Mouse (Mus musculus) heart, postnatal 36 days (tissue): ENCODE data around the gene Maml3. TPM values are rescaled to one million over a fixed set of nuclear protein-coding genes. Genes with fewer than 3 reads are reported as not detected.

Source experiments
- DNase-seq, 2 experiments: peaks; one replicate each; pipeline ENCODE4 v3.0.0; 2021 to 2022
- intact Hi-C: fragments of 180-260 bp; cut with DNase I; formaldehyde crosslinking; loops from one replicate; pipeline ENCODE4 v1.15.1; 2025
- total RNA-seq, 2 experiments: library from RNA; stranded (reverse); gene quantifications; 2 replicates each; pipeline ENCODE4 v1.2.3; 2021

Gene Maml3
- total RNA-seq, 2 experiments from 2014 or later = 1.8 to 5.0 TPM

GRCm38 (mm10) chr3:51925758-51926157, 179.1 kb downstream of the Maml3 start:
- intact Hi-C loops = loop anchor here (2.0 kb wide), 1 partner anchor 39 kb away; no protein-coding TSS in a partner anchor
- DNase-seq = no peak

GRCm38 (mm10) chr3:51924636-51925035, 180.2 kb downstream of the Maml3 start:
- intact Hi-C loops = loop anchor here (2.0 kb wide), 1 partner anchor 40 kb away; no protein-coding TSS in a partner anchor
- no peak for DNase-seq

- DNase-seq = no peak
- intact Hi-C loops = loop anchor here (2.0 kb wide), 1 partner anchor 41 kb away; no protein-coding TSS in a partner anchor
Observed at GRCm38 (mm10) chr3:51923800-51924199, 181.1 kb downstream of the Maml3 start.

GRCm38 (mm10) chr3:51916902-51917301, 188.0 kb downstream of the Maml3 start:
- intact Hi-C loops = loop anchor here (5.0 kb wide), 1 partner anchor 185 kb away; no protein-coding TSS in a partner anchor

GRCm38 (mm10) chr3:51916060-51916870, 188.6 kb downstream of the Maml3 start:
- intact Hi-C loops = loop anchor here (5.0 kb wide), 1 partner anchor 186 kb away; no protein-coding TSS in a partner anchor
- peak; percentile 51 to 61 for DNase-seq

More at GRCm38 (mm10) chr3:51916902-51917301, 188.0 kb downstream of the Maml3 start:
- no peak for DNase-seq

- no peak for DNase-seq
- intact Hi-C loops = loop anchor here (5.0 kb wide), 1 partner anchor 187 kb away; no protein-coding TSS in a partner anchor
Observed at GRCm38 (mm10) chr3:51915415-51915814, 189.5 kb downstream of the Maml3 start.

- intact Hi-C loops = loop anchor here (5.0 kb wide), 2 partner anchors 187 to 208 kb away; no protein-coding TSS in a partner anchor
- no peak for DNase-seq
Observed at GRCm38 (mm10) chr3:51914900-51915299, 190.0 kb downstream of the Maml3 start.

- intact Hi-C loops = loop anchor here (5.0 kb wide), 1 partner anchor 206 kb away; no protein-coding TSS in a partner anchor
- no peak for DNase-seq
Observed at GRCm38 (mm10) chr3:51913498-51913897, 191.4 kb downstream of the Maml3 start.

- intact Hi-C loops = loop anchor here (5.0 kb wide), 1 partner anchor 205 kb away; no protein-coding TSS in a partner anchor
- peak; percentile 41 to 45 for DNase-seq
Observed at GRCm38 (mm10) chr3:51912214-51912613, 192.7 kb downstream of the Maml3 start.

- DNase-seq = no peak
- intact Hi-C loops = no loop called here
Observed at GRCm38 (mm10) chr3:51908437-51908990, 196.4 kb downstream of the Maml3 start.

- intact Hi-C loops = no loop called here
- DNase-seq = no peak
Observed at GRCm38 (mm10) chr3:51907113-51907860, 197.6 kb downstream of the Maml3 start.

GRCm38 (mm10) chr3:51905903-51906302, 199.0 kb downstream of the Maml3 start:
- intact Hi-C loops = no loop called here

GRCm38 (mm10) chr3:51904357-51904855, 200.5 kb downstream of the Maml3 start:
- DNase-seq = no peak
- intact Hi-C loops = no loop called here

More at GRCm38 (mm10) chr3:51905903-51906302, 199.0 kb downstream of the Maml3 start:
- no peak for DNase-seq

GRCm38 (mm10) chr3:51901151-51901550, 203.7 kb downstream of the Maml3 start:
- intact Hi-C loops = no loop called here
- DNase-seq = no peak

GRCm38 (mm10) chr3:51894514-51894913, 210.4 kb downstream of the Maml3 start:
- intact Hi-C loops = loop anchor here (5.0 kb wide), 1 partner anchor 192 kb away; no protein-coding TSS in a partner anchor
- peak in 1 of 2 experiments; percentile 28 for DNase-seq

GRCm38 (mm10) chr3:51891562-51892119, 213.2 kb downstream of the Maml3 start:
- intact Hi-C loops = loop anchor here (5.0 kb wide), 1 partner anchor 189 kb away; no protein-coding TSS in a partner anchor
- DNase-seq = no peak

GRCm38 (mm10) chr3:51890181-51890580, 214.7 kb downstream of the Maml3 start:
- intact Hi-C loops = loop anchor here (5.0 kb wide), 1 partner anchor 188 kb away; no protein-coding TSS in a partner anchor
- no peak for DNase-seq

- intact Hi-C loops = loop anchor here (5.0 kb wide), 1 partner anchor 187 kb away; no protein-coding TSS in a partner anchor
- DNase-seq = peak; percentile 20 to 24
Observed at GRCm38 (mm10) chr3:51889776-51890175, 215.1 kb downstream of the Maml3 start.

- intact Hi-C loops = no loop called here
- DNase-seq = no peak
Observed at GRCm38 (mm10) chr3:51888662-51889433, 216.0 kb downstream of the Maml3 start.
